Mouse (Mus musculus) midbrain, embryonic 15.5 days (tissue): ENCODE data around the gene Ctcf. TPM values are rescaled to one million over a fixed set of nuclear protein-coding genes. Genes with fewer than 3 reads are reported as not detected.

Experiments
- ATAC-seq: fragments of 200-750 bp; cut with Nextera tagmentation; replicated peaks from 2 replicates; pipeline ENCODE4 v1.8.0; 2017; ENCODE audit warnings: moderate TSS enrichment
- H3K27ac ChIP-seq: fragments of 300-500 bp; sonication (generic); 2 replicates; pipeline ENCODE4 v1.5.1; 2015; ENCODE audit warnings: mild to moderate bottlenecking, inconsistent platforms
- H3K27me3 ChIP-seq: fragments of 300-500 bp; sonication (generic); replicated peaks from 2 replicates; pipeline ENCODE4 v1.6.1; 2015; ENCODE audit warnings: inconsistent platforms
- H3K36me3 ChIP-seq: fragments of 300-500 bp; sonication (generic); replicated peaks from 2 replicates; pipeline ENCODE4 v1.6.1; 2015; ENCODE audit warnings: inconsistent platforms
- H3K4me1 ChIP-seq: fragments of 300-500 bp; sonication (generic); 2 replicates; pipeline ENCODE4 v1.6.1; 2015; ENCODE audit warnings: inconsistent platforms
- H3K4me2 ChIP-seq: fragments of 300-500 bp; sonication (generic); 2 replicates; pipeline ENCODE4 v1.6.1; 2015; ENCODE audit warnings: inconsistent platforms, mild to moderate bottlenecking, moderate library complexity
- H3K4me3 ChIP-seq: fragments of 300-500 bp; sonication (generic); 2 replicates; pipeline ENCODE4 v1.5.1; 2015; ENCODE audit warnings: mild to moderate bottlenecking, inconsistent platforms
- H3K9ac ChIP-seq: fragments of 300-500 bp; sonication (generic); 2 replicates; pipeline ENCODE4 v1.6.1; 2015; ENCODE audit warnings: mild to moderate bottlenecking, inconsistent platforms
- H3K9me3 ChIP-seq: fragments of 300-500 bp; sonication (generic); 2 replicates; pipeline ENCODE4 v1.6.1; 2016; ENCODE audit warnings: inconsistent platforms
- WGBS: fragments of 180-500 bp; shearing (Covaris S2); methylation state at CpG from one replicate; pipeline ENCODE4 v1.1.7; 2015; ENCODE audit warnings: mixed read lengths; 5-methylcytosine and 5-hydroxymethylcytosine counted together
- polyA plus RNA-seq: library from polyadenylated mRNA; unstranded; fragments of >200 nt; fragmentation: Nextera tagmentation; extraction: Ambion mirVana; gene quantifications from 2 replicates; pipeline ENCODE4 v1.2.1, GENCODE M21; 2015

Gene Ctcf
- polyA plus RNA-seq, 1 experiment from 2014 or later, result 108 TPM

GRCm38 (mm10) chr8:105618892-105619591 lies 17.3 kb upstream of the Ctcf start:
- H3K4me1 ChIP-seq, result peaks cover 20% of the 10 kb centered on the region
- H3K27me3 ChIP-seq, result no peaks in the 10 kb centered on the region; the same call in 1 of the 2 replicates
- H3K4me2 ChIP-seq, result no peak overlapping the region
- 95% methylated on average over 19 of the region's 19 CpGs for WGBS
- H3K36me3 ChIP-seq, result peaks cover 54% of the 10 kb centered on the region
- no peak overlapping the region for H3K4me3 ChIP-seq
- H3K27ac ChIP-seq, result no peak overlapping the region
- no peak for ATAC-seq
- no peaks in the 10 kb centered on the region for H3K9me3 ChIP-seq
- no peak overlapping the region for H3K9ac ChIP-seq

- Histone ChIP-seq H3K9me3 (no peaks in the 10 kb centered on the region), H3K27me3 (no peaks in the 10 kb centered on the region), H3K27ac (no peak overlapping the region), H3K9ac (no peak overlapping the region), H3K4me1 (peaks cover 14% of the 10 kb centered on the region), H3K4me2 (no peak overlapping the region), H3K4me3 (no peak overlapping the region), H3K36me3 (peaks cover 54% of the 10 kb centered on the region)
- ATAC-seq, result no peak
- 87% methylated on average over 19 of the region's 19 CpGs for WGBS
Measured at GRCm38 (mm10) chr8:105620211-105620610, 16.2 kb upstream of the Ctcf start.

- Histone ChIP-seq H3K9me3 (no peaks in the 10 kb centered on the region), H3K4me1 (peaks cover 14% of the 10 kb centered on the region), H3K36me3 (peaks cover 53% of the 10 kb centered on the region), H3K27ac (peak overlapping the region; percentile 53; the same call in 1 of the 2 replicates), H3K4me2 (no peak overlapping the region), H3K4me3 (no peak overlapping the region), H3K27me3 (no peaks in the 10 kb centered on the region), H3K9ac (no peak overlapping the region)
- WGBS, result 88% methylated on average over 21 of the region's 21 CpGs
- ATAC-seq, result no peak
Measured at GRCm38 (mm10) chr8:105620946-105621720, 15.2 kb upstream of the Ctcf start.

- H3K27ac ChIP-seq, result peak overlapping the region; percentile 53
- H3K36me3 ChIP-seq, result peaks cover 46% of the 10 kb centered on the region
- H3K9ac ChIP-seq, result 0 out of 2 replicates have a peak overlapping the region, but pooled peaks have one; percentile 2
- H3K27me3 ChIP-seq, result no peaks in the 10 kb centered on the region
- peak; percentile 11; the same call in 1 of the 2 replicates for ATAC-seq
- no peak overlapping the region for H3K4me3 ChIP-seq
- 47% methylated on average over 4 of the region's 4 CpGs for WGBS
- H3K4me2 ChIP-seq, result no peak overlapping the region
- no peaks in the 10 kb centered on the region for H3K9me3 ChIP-seq
- peaks cover 14% of the 10 kb centered on the region for H3K4me1 ChIP-seq
Measured at GRCm38 (mm10) chr8:105621841-105622240, 14.5 kb upstream of the Ctcf start.

GRCm38 (mm10) chr8:105622421-105622920 lies 13.9 kb upstream of the Ctcf start:
- H3K9me3 ChIP-seq, result no peaks in the 10 kb centered on the region
- H3K4me3 ChIP-seq, result no peak overlapping the region
- ATAC-seq, result peak; percentile 86
- H3K4me2 ChIP-seq, result no peak overlapping the region
- H3K27me3 ChIP-seq, result no peaks in the 10 kb centered on the region
- peaks cover 40% of the 10 kb centered on the region for H3K36me3 ChIP-seq
- H3K27ac ChIP-seq, result peak overlapping the region; percentile 53
- WGBS, result 8% methylated on average over 8 of the region's 8 CpGs
- H3K9ac ChIP-seq, result no peak overlapping the region
- H3K4me1 ChIP-seq, result peaks cover 14% of the 10 kb centered on the region

GRCm38 (mm10) chr8:105623118-105623517 lies 13.2 kb upstream of the Ctcf start:
- 0 out of 2 replicates have a peak overlapping the region, but pooled peaks have one; percentile 53 for H3K27ac ChIP-seq
- H3K4me2 ChIP-seq, result no peak overlapping the region
- H3K4me1 ChIP-seq, result peaks cover 14% of the 10 kb centered on the region
- no peaks in the 10 kb centered on the region for H3K9me3 ChIP-seq
- 28% methylated on average over 5 of the region's 5 CpGs for WGBS
- peaks cover 34% of the 10 kb centered on the region for H3K36me3 ChIP-seq
- no peak overlapping the region for H3K9ac ChIP-seq
- ATAC-seq, result 0 out of 2 replicates have a peak, but pooled peaks have one; percentile 16
- H3K27me3 ChIP-seq, result no peaks in the 10 kb centered on the region
- H3K4me3 ChIP-seq, result no peak overlapping the region

GRCm38 (mm10) chr8:105623679-105624245 lies 12.6 kb upstream of the Ctcf start:
- no peak overlapping the region for H3K4me2 ChIP-seq
- H3K36me3 ChIP-seq, result peaks cover 27% of the 10 kb centered on the region
- no peaks in the 10 kb centered on the region for H3K9me3 ChIP-seq
- ATAC-seq, result no peak
- no peak overlapping the region for H3K4me3 ChIP-seq
- no peaks in the 10 kb centered on the region for H3K27me3 ChIP-seq
- H3K27ac ChIP-seq, result no peak overlapping the region
- 53% methylated on average over 7 of the region's 7 CpGs for WGBS
- peaks cover 14% of the 10 kb centered on the region for H3K4me1 ChIP-seq
- no peak overlapping the region for H3K9ac ChIP-seq

- 55% methylated on average over 3 of the region's 3 CpGs for WGBS
- Histone ChIP-seq H3K9ac (no peak overlapping the region; the same call in 1 of the 2 replicates), H3K4me2 (no peak overlapping the region), H3K4me3 (no peak overlapping the region), H3K9me3 (no peaks in the 10 kb centered on the region), H3K27me3 (no peaks in the 10 kb centered on the region), H3K36me3 (peaks cover 24% of the 10 kb centered on the region; the same call in 1 of the 2 replicates), H3K4me1 (peaks cover 14% of the 10 kb centered on the region), H3K27ac (no peak overlapping the region)
- no peak for ATAC-seq
Measured at GRCm38 (mm10) chr8:105624401-105624800, 12.0 kb upstream of the Ctcf start.

GRCm38 (mm10) chr8:105624831-105625230 lies 11.5 kb upstream of the Ctcf start:
- Histone ChIP-seq H3K9me3 (no peaks in the 10 kb centered on the region), H3K9ac (no peak overlapping the region), H3K4me1 (peaks cover 14% of the 10 kb centered on the region), H3K27me3 (no peaks in the 10 kb centered on the region), H3K4me3 (no peak overlapping the region), H3K36me3 (peaks cover 21% of the 10 kb centered on the region; the same call in 1 of the 2 replicates), H3K27ac (no peak overlapping the region), H3K4me2 (no peak overlapping the region)
- 78% methylated on average over 1 of the region's 1 CpGs for WGBS
- ATAC-seq, result no peak

GRCm38 (mm10) chr8:105626086-105626485 lies 10.3 kb upstream of the Ctcf start:
- no peak overlapping the region for H3K4me2 ChIP-seq
- no peak overlapping the region for H3K9ac ChIP-seq
- no peaks in the 10 kb centered on the region for H3K27me3 ChIP-seq
- peaks cover 10% of the 10 kb centered on the region; the same call in 1 of the 2 replicates for H3K36me3 ChIP-seq
- H3K4me1 ChIP-seq, result peaks cover 14% of the 10 kb centered on the region
- 78% methylated on average over 1 of the region's 1 CpGs for WGBS
- no peak overlapping the region for H3K4me3 ChIP-seq
- H3K9me3 ChIP-seq, result no peaks in the 10 kb centered on the region
- no peak for ATAC-seq
- H3K27ac ChIP-seq, result no peak overlapping the region

- H3K9ac ChIP-seq, result no peak overlapping the region
Measured at GRCm38 (mm10) chr8:105629337-105629736, 7.0 kb upstream of the Ctcf start.

More at GRCm38 (mm10) chr8:105629337-105629736, 7.0 kb upstream of the Ctcf start:
- Histone ChIP-seq H3K27ac (no peak overlapping the region), H3K9me3 (no peaks in the 10 kb centered on the region), H3K4me3 (no peak overlapping the region), H3K36me3 (no peaks in the 10 kb centered on the region), H3K4me1 (no peaks in the 10 kb centered on the region), H3K4me2 (no peak overlapping the region), H3K27me3 (no peaks in the 10 kb centered on the region)
- WGBS, result 93% methylated on average over 4 of the region's 4 CpGs
- ATAC-seq, result no peak
